Mouse (Mus musculus) ovary, postnatal 14 days (tissue): ENCODE results near the gene Pdcd1.
"Not testable (repeated sequence)": the region's sequence is repeated elsewhere in the genome, so short reads cannot be mapped to it uniquely, and the experiment has no call there.

Experiments
- DNase-seq: peaks from one replicate; pipeline ENCODE4 v3.0.0; 2022; ENCODE audit warnings: low spot score

The Pdcd1 gene

GRCm38 (mm10) chr1:94028741-94029140, 23.6 kb downstream of the Pdcd1 start:
- no peak for DNase-seq

GRCm38 (mm10) chr1:94027506-94028108, 24.7 kb downstream of the Pdcd1 start:
- no peak for DNase-seq

DNA sequence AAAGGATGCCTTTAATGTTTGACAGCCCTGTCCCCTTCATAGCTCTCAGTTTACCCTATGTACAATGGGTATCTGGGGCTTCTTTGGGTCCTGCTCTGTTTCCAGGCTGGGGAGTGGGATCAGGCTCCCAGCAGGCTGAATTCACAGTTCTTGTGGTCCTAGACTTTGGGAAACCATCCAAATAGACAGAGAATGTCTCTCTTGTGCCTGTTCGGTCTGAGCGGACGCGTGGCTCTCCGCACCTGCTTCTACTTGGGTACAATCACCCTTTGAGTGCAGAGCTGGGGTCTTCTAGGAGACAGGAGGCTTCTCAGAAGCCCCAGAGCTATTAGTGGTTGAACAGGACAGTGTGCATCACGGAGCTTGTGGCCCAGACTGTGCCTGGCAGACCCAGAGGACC, 32.2 kb downstream of the Pdcd1 start, which contains the start of gene Neu4:
Gene Neu4, plus strand, starts transcription at position 301 of the 400 bp plus-strand sequence.
- DNase-seq, result no peak

DNA sequence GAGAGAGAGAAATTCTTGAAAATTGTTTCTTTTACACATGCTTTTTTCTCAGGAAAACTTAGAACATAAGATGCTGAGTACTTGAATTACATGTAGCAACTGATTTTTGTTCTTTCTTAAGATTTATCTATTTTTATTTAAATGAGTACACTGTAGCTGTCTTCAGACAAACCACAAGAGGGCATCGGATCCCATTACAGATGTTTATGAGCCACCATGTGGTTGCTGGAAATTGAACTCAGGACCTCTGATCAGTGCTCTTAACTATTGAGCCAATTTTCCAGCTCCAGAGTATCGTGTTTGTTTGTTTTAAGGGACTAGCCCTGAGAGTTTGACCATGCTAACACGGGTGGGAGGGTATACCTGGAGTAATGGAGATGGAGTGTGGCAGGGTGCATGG, 40.7 kb downstream of the Pdcd1 start:
- DNase-seq, result no peak

DNA sequence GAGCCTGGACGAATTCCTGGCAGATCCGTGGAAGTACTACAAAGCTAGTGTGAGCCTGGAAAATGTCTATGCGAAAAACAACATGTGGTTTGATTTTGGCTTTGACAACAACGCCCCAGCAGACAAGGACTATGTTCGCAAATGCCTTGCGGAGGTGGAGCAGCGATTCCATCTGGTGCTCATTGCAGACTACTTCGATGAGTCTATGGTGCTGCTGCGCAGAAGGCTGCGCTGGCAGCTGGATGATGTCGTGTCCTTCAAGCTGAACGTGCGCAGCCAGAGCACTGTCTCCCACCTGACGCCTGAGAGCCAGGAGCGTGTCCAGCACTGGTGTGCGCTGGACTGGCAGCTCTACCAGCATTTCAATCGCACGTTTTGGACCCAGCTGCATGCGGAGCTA, 43.5 kb downstream of the Pdcd1 start:
- not testable (repeated sequence) for DNase-seq

- not testable (repeated sequence) for DNase-seq
These were observed 46.3 kb downstream of the Pdcd1 start for GRCm38 (mm10) chr1:94005954-94006506.

DNA sequence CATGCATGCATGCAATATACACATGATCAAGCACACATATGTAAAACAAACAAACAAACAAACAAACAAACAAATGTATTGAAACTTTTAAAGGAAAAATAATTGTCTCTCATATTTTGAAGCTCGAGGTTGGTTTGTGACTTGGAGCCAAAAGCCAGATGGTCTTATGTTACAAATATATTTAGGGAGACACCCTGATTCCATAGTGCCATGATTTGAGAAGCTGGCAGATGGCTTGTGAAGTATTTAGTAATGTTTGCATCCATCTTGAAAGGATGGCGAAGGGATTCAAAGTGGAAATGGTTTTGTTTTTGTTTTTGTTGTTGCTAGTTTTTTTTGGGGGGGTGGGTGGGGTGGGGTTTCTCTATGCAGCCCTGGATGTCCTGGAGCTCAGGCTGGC, 51.3 kb downstream of the Pdcd1 start:
- DNase-seq, result no peak

GRCm38 (mm10) chr1:93991491-93991890, 60.9 kb downstream of the Pdcd1 start:
- DNase-seq, result not testable (repeated sequence)

DNA sequence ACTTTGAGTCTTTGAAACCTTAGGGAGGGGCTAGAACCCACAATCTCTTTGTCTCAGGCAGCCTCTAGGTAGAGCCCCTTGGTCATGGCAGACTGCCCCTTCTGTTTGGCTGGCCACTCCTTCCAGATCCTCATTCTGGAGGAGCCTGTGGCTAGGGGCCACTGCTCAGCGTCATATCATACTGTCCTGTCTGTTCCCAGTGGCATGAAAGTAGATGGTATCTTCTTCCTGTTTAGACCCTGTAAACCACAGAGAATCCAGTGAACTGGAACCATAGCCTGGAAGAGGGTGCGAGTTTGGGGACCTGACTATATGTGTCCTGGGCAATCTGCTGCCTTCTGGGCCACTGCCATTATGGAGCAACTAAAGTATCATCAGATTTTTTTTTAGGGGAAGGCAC, 61.3 kb downstream of the Pdcd1 start:
- DNase-seq, result not testable (repeated sequence)

DNA sequence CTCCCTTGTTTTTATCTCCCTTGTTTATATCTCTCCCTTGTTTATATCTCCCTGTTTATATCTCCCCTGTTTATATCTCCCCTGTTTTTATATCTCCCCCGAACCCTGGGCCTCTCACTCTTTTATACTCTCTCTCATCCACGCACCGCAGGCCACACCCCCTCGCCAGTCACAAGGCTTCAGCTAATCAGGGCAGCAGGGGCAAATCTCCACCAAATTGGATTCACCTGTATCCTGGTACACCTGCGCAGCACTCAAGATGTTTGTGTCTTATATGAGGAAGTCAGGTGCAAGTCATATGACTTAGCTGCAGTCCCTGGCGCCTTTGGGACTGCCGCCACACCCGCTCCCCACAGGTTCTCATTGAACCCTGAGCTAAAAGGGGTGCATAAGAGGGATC, 62.1 kb downstream of the Pdcd1 start, which contains the start of gene Gal3st2c:
Gene Gal3st2c, plus strand, starts transcription at position 301 of the 400 bp plus-strand sequence.
- not testable (repeated sequence) for DNase-seq

DNA sequence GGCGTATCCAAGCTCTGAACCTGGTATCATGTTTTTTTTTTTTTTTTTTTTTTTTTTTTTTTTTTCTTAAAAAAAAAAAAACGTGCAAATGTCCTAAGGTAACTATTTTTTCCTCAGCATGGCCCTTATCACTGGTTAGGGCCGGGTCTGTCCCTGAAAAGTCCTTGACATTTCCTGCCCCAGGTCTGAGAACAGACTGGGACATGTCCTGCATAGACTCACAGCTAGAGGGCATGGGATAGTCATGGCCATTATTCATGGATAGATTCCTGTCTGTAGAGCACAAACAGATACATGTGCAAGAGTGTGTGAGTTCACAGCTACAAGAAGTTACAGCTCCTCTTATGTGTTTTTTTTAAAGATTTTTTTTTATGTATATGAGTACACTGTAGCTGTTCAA, 63.6 kb downstream of the Pdcd1 start:
- no peak for DNase-seq
